Mouse (Mus musculus): Measurements from ENCODE around the gene Fez2. TPM values are rescaled to one million over a fixed set of nuclear protein-coding genes. Genes with fewer than 3 reads are reported as not detected.

Gene Fez2
- polyA plus RNA-seq, 1 experiment from 2014 or later, result 57.5 TPM

DNA sequence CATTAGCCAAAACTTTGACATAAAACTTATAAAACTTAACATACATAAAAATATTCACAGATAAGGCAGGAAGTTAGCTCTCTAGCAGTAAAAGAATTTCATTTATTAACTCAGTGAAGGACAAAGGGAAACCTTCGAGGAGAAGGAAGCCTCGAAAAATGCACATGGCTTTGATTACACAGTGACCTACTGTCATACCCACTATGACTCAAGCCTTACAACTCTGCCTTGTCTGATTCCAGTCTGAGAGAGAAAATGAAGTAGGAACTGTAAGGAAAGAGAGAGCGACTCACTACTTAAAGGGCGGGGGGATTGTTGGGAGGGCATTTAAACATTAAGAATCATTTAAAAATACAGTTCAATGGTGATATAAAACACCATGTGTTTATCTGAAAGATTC lies 14.7 kb downstream of the Fez2 start:
- Histone ChIP-seq H3K27me3 (ENCODE audit: control insufficient read depth, insufficient read depth, low read length) (no peaks in the 10 kb centered on the region), H3K4me2 (no peak overlapping the region), H3K9me3 (ENCODE audit: control insufficient read depth, low read length) (no peaks in the 10 kb centered on the region), H3K4me3 (ENCODE audit: low read depth, low read length) (no peak overlapping the region), H3K9ac (ENCODE audit: low read length) (no peak overlapping the region), H3K27ac (ENCODE audit: low read depth, low read length) (no peak overlapping the region), H3K36me3 (ENCODE audit: control insufficient read depth, insufficient read depth, low read length) (peaks cover 3% of the 10 kb centered on the region; the same call in 1 of the 2 replicates), H3K4me1 (ENCODE audit: control insufficient read depth, insufficient read depth, low read length) (peaks cover 2% of the 10 kb centered on the region)
- ATAC-seq (ENCODE audit: low FRiP score) (no peak), DNase-seq (ENCODE audit: low spot score, missing footprints) (no peak)
- 94% methylated on average over 4 of the region's 4 CpGs for WGBS

DNA sequence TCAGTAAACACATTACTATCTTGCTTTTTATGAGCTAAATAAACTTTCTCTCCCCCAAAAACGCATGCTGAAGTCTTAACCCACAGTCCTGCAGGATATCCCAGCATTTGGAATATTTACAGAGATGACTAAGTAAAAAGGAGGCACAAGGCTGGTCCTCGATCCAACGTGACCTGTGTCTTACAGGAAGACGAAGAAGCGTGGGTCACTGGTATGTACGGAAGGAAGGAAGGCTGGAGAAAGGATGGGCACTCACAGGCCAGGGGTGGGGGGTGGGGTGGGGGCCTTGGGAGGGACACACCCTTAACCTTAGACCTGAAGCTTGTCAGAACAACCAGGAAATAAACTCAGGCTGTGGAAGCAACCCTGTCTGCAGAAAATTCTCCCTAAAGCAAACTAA lies 15.8 kb downstream of the Fez2 start:
- 86% methylated on average over 6 of the region's 6 CpGs for WGBS
- ATAC-seq (ENCODE audit: low FRiP score), result no peak
- no peak for DNase-seq (ENCODE audit: low spot score, missing footprints)
- no peak overlapping the region for H3K27ac ChIP-seq (ENCODE audit: low read depth, low read length)
- H3K9ac ChIP-seq (ENCODE audit: low read length), result no peak overlapping the region
- H3K4me1 ChIP-seq (ENCODE audit: control insufficient read depth, insufficient read depth, low read length), result peaks cover 2% of the 10 kb centered on the region
- no peak overlapping the region for H3K4me2 ChIP-seq
- H3K27me3 ChIP-seq (ENCODE audit: control insufficient read depth, insufficient read depth, low read length), result no peaks in the 10 kb centered on the region
- H3K9me3 ChIP-seq (ENCODE audit: control insufficient read depth, low read length), result no peaks in the 10 kb centered on the region
- peaks cover 3% of the 10 kb centered on the region; the same call in 1 of the 2 replicates for H3K36me3 ChIP-seq (ENCODE audit: control insufficient read depth, insufficient read depth, low read length)
- no peak overlapping the region for H3K4me3 ChIP-seq (ENCODE audit: low read depth, low read length)

DNA sequence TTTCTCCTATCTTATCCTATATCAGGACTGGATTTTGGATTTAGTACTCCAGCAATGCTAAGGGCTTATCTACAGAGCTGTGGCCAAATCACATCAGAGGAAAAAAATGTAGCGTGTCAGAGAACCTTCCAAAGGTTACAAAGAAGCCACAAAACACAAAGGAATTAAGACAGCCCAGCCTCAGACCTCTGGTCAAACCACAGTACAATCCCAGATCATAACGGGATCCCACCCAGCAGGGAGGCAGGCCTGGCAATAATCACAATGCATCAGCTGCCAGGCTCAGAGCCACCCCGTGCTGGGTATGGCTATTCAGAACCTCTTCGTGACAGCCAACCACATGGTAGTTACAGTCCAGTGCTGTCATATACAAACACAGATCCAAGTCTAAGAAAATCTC lies 16.2 kb downstream of the Fez2 start:
- no peaks in the 10 kb centered on the region for H3K27me3 ChIP-seq (ENCODE audit: control insufficient read depth, insufficient read depth, low read length)
- no peaks in the 10 kb centered on the region for H3K9me3 ChIP-seq (ENCODE audit: control insufficient read depth, low read length)
- peaks cover 2% of the 10 kb centered on the region for H3K4me1 ChIP-seq (ENCODE audit: control insufficient read depth, insufficient read depth, low read length)
- no peak overlapping the region for H3K9ac ChIP-seq (ENCODE audit: low read length)
- peaks cover 3% of the 10 kb centered on the region; the same call in 1 of the 2 replicates for H3K36me3 ChIP-seq (ENCODE audit: control insufficient read depth, insufficient read depth, low read length)
- H3K27ac ChIP-seq (ENCODE audit: low read depth, low read length), result no peak overlapping the region
- DNase-seq (ENCODE audit: low spot score, missing footprints), result no peak
- 40% methylated on average over 4 of the region's 4 CpGs for WGBS
- no peak for ATAC-seq (ENCODE audit: low FRiP score)
- no peak overlapping the region for H3K4me2 ChIP-seq
- no peak overlapping the region for H3K4me3 ChIP-seq (ENCODE audit: low read depth, low read length)

DNA sequence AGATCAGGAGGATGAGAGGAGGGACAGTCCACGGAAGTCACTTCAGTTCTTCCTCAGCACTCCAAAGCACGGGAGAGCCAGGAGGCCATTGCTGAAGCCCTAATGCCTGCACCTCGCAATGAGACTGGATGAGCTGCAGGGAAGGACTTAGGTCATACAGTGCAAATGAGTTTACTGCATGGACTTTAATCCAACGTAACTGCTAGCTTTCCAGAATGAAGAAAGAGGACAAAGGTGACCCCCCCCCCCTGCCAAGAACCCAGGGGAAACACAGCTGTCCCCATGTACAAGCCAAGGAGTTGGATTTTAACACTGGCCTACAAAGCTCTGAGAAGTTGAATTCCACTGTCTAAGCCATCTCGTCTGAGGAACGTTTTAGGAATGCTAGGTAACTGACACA lies 16.6 kb downstream of the Fez2 start:
- Histone ChIP-seq H3K9ac (ENCODE audit: low read length) (no peak overlapping the region), H3K9me3 (ENCODE audit: control insufficient read depth, low read length) (no peaks in the 10 kb centered on the region), H3K4me3 (ENCODE audit: low read depth, low read length) (no peak overlapping the region), H3K27ac (ENCODE audit: low read depth, low read length) (no peak overlapping the region), H3K36me3 (ENCODE audit: control insufficient read depth, insufficient read depth, low read length) (peaks cover 3% of the 10 kb centered on the region; the same call in 1 of the 2 replicates), H3K4me2 (no peak overlapping the region), H3K4me1 (ENCODE audit: control insufficient read depth, insufficient read depth, low read length) (peaks cover 2% of the 10 kb centered on the region), H3K27me3 (ENCODE audit: control insufficient read depth, insufficient read depth, low read length) (no peaks in the 10 kb centered on the region)
- 61% methylated on average over 6 of the region's 6 CpGs for WGBS
- ATAC-seq (ENCODE audit: low FRiP score), result no peak
- no peak for DNase-seq (ENCODE audit: low spot score, missing footprints)

DNA sequence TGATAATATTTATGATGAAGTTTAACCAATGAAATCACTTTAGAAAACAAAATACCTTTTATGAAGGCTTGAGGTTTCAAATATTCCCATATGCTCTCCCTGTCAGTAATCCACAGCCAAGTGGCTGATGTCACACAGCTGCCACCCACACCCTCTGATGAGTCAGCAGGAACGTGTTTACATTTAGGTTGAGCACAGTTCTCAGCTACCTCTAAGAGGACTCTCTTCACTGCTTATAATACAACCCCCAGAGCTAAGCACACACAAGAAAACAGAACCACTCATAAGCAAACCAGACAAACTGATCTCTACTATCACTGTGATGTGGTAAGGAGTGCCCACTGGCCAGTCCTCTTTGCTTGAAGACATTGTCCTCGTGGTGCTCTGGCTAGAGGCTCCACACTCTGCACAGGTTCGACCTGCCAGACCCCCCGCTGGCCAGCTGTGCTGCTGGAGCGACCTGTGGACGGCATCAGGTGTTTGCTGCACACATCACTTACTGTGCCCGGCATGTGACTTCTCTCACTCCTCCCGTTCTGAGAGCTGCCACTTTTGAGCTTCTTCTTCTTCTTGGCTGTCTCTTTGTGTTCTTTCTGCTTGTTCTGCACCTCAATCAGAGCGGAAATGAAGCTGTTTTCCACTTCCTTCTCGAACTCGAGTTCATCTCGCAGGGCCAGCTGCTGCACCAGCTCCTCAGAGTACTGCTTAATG lies 17.7 kb downstream of the Fez2 start:
- DNase-seq (ENCODE audit: low spot score, missing footprints), result no peak
- Histone ChIP-seq H3K27ac (ENCODE audit: low read depth, low read length) (no peak overlapping the region), H3K9ac (ENCODE audit: low read length) (no peak overlapping the region), H3K4me1 (ENCODE audit: control insufficient read depth, insufficient read depth, low read length) (peaks cover 2% of the 10 kb centered on the region), H3K4me3 (ENCODE audit: low read depth, low read length) (no peak overlapping the region), H3K36me3 (ENCODE audit: control insufficient read depth, insufficient read depth, low read length) (peaks cover 3% of the 10 kb centered on the region; the same call in 1 of the 2 replicates), H3K4me2 (no peak overlapping the region), H3K27me3 (ENCODE audit: control insufficient read depth, insufficient read depth, low read length) (no peaks in the 10 kb centered on the region), H3K9me3 (ENCODE audit: control insufficient read depth, low read length) (no peaks in the 10 kb centered on the region)
- 85% methylated on average over 12 of the region's 12 CpGs for WGBS
- no peak for ATAC-seq (ENCODE audit: low FRiP score)

DNA sequence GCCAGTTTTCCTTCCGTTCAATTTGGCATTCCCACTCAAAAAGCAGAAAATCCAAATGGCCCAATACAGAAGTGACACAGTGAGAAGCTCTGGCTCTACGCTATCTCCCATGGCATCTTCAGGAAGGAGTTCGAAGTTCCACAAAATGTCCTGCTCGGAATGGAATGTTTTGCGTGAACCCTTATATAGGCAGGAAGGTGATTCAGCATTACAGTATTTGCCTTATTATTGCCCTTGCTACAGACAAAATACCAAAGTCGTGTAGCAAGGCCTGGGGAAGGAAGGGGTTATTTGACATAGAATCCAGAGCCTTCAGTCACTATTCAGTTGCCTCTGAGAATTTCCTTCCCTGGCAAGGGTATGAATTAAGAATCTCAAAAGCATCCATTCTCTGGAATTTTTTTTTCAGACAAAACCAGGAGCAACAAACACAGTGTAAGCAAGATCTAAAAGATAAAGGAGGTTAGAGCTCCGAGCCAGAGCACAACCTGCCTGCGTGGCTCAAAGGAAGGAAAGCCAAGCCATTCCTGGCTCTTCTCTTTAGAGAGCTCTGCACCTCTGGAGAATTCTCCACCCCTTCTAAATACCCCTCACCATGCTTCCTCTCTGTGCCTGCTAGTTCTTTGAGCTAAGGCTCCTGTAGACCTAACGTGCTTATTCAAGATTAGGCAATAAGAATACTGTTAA lies 25.4 kb downstream of the Fez2 start:
- no peak overlapping the region for H3K9ac ChIP-seq (ENCODE audit: low read length)
- ATAC-seq (ENCODE audit: low FRiP score) (no peak), DNase-seq (ENCODE audit: low spot score, missing footprints) (no peak)
- no peaks in the 10 kb centered on the region for H3K4me1 ChIP-seq (ENCODE audit: control insufficient read depth, insufficient read depth, low read length)
- no peaks in the 10 kb centered on the region for H3K27me3 ChIP-seq (ENCODE audit: control insufficient read depth, insufficient read depth, low read length)
- no peak overlapping the region for H3K4me2 ChIP-seq
- H3K4me3 ChIP-seq (ENCODE audit: low read depth, low read length), result no peak overlapping the region
- H3K9me3 ChIP-seq (ENCODE audit: control insufficient read depth, low read length), result no peaks in the 10 kb centered on the region
- WGBS, result 87% methylated on average over 9 of the region's 9 CpGs
- H3K36me3 ChIP-seq (ENCODE audit: control insufficient read depth, insufficient read depth, low read length), result no peaks in the 10 kb centered on the region
- no peak overlapping the region for H3K27ac ChIP-seq (ENCODE audit: low read depth, low read length)

DNA sequence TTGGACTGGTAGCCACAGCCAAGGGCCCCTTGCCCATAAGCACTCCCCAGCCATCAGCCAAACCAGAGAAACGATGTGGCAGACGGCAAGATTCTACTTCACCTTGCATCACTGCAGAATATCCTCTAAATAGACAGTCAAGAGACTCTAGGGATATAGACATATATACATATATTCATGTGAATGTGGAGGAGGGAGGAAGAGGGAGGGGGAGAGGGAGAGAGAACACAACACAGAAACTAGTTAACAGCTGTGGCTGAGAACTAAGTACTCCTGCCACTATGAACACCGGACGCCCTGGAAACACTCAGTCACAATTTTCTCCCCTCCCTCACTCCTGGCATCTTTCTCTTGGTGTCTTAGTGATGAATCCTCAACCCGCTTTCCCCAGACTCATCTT lies 28.4 kb downstream of the Fez2 start:
- WGBS, result 93% methylated on average over 5 of the region's 5 CpGs
- no peak overlapping the region for H3K4me2 ChIP-seq
- no peaks in the 10 kb centered on the region for H3K36me3 ChIP-seq (ENCODE audit: control insufficient read depth, insufficient read depth, low read length)
- ATAC-seq (ENCODE audit: low FRiP score) (no peak), DNase-seq (ENCODE audit: low spot score, missing footprints) (no peak)
- no peaks in the 10 kb centered on the region for H3K27me3 ChIP-seq (ENCODE audit: control insufficient read depth, insufficient read depth, low read length)
- no peak overlapping the region for H3K9ac ChIP-seq (ENCODE audit: low read length)
- no peak overlapping the region for H3K4me3 ChIP-seq (ENCODE audit: low read depth, low read length)
- H3K4me1 ChIP-seq (ENCODE audit: control insufficient read depth, insufficient read depth, low read length), result no peaks in the 10 kb centered on the region
- no peaks in the 10 kb centered on the region for H3K9me3 ChIP-seq (ENCODE audit: control insufficient read depth, low read length)
- no peak overlapping the region for H3K27ac ChIP-seq (ENCODE audit: low read depth, low read length)

DNA sequence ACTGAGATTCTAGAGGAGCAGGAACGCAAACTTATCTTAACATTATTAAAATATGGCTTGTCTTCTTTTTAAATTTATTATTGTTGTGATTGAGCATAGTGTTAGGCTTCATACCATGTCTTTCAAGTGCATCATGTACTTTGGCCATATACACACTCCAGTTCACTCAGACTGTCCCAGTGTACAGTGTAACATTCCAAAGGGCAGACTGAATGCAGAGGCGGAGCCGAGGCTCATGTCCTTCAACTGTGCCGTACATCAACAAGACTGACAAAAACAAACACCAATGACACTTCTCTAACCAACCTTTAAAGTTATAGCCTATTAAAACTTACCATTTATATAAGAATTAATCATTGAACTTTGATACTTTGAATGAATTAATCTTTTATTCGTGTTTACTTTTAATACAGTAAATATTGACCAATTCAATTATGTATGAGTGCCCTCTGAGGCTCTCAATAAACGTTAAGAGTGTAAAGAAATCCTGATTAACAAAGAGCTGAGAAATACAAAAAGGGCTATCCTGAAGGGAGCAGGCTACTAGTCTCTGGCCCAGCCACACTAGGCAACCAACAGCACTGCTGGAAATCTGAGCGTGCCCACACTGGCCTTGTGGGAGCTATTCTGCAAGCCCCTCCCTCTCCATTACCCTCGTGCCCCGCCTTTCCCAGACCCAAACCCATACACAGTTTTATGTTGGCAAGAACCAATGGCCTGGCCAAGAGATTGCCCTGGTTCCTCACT lies 29.7 kb downstream of the Fez2 start:
- H3K4me3 ChIP-seq (ENCODE audit: low read depth, low read length), result no peak overlapping the region

DNA sequence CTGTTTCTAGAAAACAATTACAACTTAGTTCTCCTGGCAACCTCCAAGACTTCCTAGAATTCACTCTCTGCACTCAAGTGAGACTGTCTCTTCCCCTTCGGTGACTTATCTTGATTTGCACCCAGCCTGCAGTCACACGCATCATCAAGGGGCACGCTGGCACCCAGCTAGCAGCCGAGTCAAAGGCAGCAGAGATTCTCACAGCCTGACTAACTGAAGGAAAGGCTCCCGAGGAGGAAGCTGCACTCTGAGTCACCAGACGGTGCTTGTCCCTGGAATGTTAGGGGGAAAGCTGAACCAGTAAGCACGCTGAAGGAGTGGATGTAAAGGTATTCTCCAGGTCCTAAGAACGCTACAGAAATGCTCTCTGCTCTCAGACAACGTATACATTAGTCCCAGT lies 30.3 kb downstream of the Fez2 start:
- no peak for ATAC-seq (ENCODE audit: low FRiP score)
- Histone ChIP-seq H3K4me1 (ENCODE audit: control insufficient read depth, insufficient read depth, low read length) (no peaks in the 10 kb centered on the region), H3K4me2 (no peak overlapping the region), H3K4me3 (ENCODE audit: low read depth, low read length) (no peak overlapping the region), H3K27me3 (ENCODE audit: control insufficient read depth, insufficient read depth, low read length) (no peaks in the 10 kb centered on the region), H3K27ac (ENCODE audit: low read depth, low read length) (no peak overlapping the region), H3K9ac (ENCODE audit: low read length) (no peak overlapping the region), H3K9me3 (ENCODE audit: control insufficient read depth, low read length) (no peaks in the 10 kb centered on the region), H3K36me3 (ENCODE audit: control insufficient read depth, insufficient read depth, low read length) (no peaks in the 10 kb centered on the region)
- 80% methylated on average over 9 of the region's 9 CpGs for WGBS
- DNase-seq (ENCODE audit: low spot score, missing footprints), result no peak

More for the DNA sequence above, 29.7 kb downstream of the Fez2 start:
- H3K27ac ChIP-seq (ENCODE audit: low read depth, low read length), result no peak overlapping the region
- H3K36me3 ChIP-seq (ENCODE audit: control insufficient read depth, insufficient read depth, low read length), result no peaks in the 10 kb centered on the region
- H3K9me3 ChIP-seq (ENCODE audit: control insufficient read depth, low read length), result no peaks in the 10 kb centered on the region
- no peaks in the 10 kb centered on the region for H3K27me3 ChIP-seq (ENCODE audit: control insufficient read depth, insufficient read depth, low read length)
- ATAC-seq (ENCODE audit: low FRiP score) (no peak), DNase-seq (ENCODE audit: low spot score, missing footprints) (no peak)
- no peak overlapping the region for H3K9ac ChIP-seq (ENCODE audit: low read length)
- no peak overlapping the region for H3K4me2 ChIP-seq
- H3K4me1 ChIP-seq (ENCODE audit: control insufficient read depth, insufficient read depth, low read length), result no peaks in the 10 kb centered on the region
- 89% methylated on average over 9 of the region's 9 CpGs for WGBS

Measured in midbrain, embryonic 11.5 days (tissue).